Mouse (Mus musculus) embryo, embryonic 9.5 days (tissue): ENCODE measurements around the gene Cnih1.
"Not testable (repeated sequence)": the region's sequence is repeated elsewhere in the genome, so short reads cannot be mapped to it uniquely, and the experiment has no call there.

Experiments
- DNase-seq: peaks from one replicate; pipeline ENCODE4 v3.0.0-alpha.2; 2017; ENCODE audit errors: extremely low spot score

Gene Cnih1

GRCm38 (mm10) chr14:46787787-46788504 is at the start of gene Cnih1:
Gene Cnih1 (minus strand): TSS chr14:46788411.
- peak; percentile 92 for DNase-seq

DNA sequence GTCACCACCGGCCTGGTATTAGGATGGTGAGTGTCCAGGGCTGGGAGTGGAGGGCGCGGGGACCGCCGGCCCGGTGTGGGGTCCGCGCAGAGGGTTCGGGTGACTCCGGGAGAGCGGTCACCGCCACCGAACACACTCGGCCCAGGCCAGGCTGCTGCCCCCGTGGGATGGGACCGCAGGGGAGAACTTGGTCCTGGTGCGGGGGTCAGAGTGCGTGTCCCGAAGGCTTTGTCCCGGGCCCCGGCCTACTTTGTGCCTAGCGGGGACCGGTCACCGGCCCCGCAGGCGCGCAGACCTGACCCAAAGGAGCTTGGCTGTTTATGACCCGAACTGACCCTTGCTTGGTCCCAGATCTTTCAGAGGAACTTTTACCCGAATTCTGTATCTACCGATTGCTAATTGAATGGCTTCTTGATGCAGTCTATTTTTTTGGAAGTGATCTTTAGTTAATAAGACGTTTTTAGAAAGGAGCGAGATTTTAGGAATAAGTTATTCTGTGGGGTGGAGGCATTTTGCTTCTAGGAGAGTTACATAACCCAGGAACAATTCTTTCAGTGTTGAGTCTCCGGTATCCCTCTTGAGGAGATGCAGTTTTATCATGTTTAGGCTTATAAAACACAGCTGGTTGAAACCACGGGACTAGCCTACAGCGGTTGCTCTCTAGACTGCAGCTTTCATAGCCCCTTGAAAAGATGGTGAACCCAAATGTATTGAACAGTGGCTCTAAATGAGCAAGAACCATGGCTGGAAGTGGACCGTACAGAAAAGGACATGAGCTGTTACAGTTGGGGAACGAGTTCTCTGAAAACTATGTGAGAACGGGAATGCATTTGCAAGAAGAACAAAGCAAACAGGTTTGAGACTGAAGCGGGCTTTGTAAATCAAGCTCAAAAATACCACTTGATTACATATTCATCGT is 44.4 kb upstream of the Cnih1 start:
- DNase-seq, result no peak

DNA sequence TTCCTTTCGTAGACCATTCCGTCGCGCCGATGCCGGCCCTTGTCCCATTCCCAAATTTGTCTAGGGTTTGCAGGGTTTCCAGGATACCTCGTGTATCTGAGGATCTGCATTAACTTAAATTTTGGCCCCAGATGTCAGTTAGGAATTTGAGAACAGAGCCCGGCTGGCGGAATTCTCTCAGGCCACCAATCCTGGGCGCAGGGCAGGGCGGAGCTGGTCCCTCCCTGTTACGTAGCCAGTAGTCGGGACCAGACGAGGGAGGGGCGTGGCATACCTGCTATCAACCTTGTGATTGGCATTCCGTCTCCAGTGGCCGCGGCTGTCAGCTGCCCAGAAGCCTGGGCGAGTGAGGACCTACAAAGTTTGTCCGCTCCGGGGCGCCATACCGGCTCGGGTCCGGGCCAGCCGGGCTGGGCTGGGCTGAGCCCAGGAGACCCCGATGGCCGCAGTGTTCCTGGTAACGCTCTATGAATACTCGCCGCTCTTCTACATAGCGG is 43.7 kb upstream of the Cnih1 start, which contains the start of gene Cgrrf1:
Gene Cgrrf1, plus strand, starts transcription at position 289 of the 497 bp plus-strand sequence.
- DNase-seq, result peak; percentile 94

- peak; percentile 14 for DNase-seq
These were observed 43.1 kb upstream of the Cnih1 start for GRCm38 (mm10) chr14:46831295-46831694.

GRCm38 (mm10) chr14:46827430-46827829 is 39.2 kb upstream of the Cnih1 start:
- no peak for DNase-seq

GRCm38 (mm10) chr14:46823996-46824395 is 35.8 kb upstream of the Cnih1 start:
- no peak for DNase-seq

DNA sequence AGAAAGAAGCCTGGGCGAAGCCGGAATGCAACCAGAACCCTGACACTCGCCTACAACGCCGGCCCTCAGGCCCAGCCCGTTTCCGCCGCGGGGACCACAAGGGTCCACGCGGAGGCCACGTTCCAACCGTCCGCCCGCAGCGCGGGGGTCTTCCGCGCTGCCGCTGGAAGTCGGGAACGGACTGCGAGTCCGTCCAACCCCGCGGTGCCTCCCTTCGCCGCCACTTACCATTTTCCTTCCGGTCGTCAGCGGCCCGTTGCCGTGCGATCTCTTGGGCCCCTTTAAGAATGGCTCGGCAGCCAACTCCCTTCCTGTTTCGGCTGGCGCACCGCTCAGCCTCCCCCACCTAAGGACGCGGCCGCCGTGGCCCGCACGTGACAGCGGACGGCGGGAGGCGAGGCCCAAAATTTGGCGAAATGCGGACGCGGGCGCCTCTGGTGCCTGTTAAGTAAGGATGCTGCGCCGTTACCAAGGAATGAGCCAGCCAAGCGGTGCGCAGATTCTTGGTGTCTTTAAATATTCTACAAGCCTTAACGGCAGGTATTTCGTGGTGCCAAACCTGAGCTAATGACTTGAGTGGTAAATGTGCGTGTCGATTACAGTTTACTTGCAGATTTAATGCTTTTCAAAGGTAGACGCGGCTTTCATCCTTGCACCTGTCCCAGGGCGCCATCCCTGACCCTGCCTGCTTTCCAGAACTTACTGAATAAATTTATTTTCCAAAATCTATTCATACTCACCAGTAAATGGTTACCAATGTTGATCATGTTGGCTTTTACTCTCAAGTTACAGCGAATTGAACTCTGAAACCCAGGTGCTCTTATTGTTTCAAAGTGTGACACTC is 33.9 kb upstream of the Cnih1 start, which contains the start of gene Gmfb:
Gene Gmfb, minus strand, starts transcription at position 370 of the 844 bp plus-strand sequence.
- DNase-seq, result peak; percentile 93

GRCm38 (mm10) chr14:46821271-46821872 is 33.2 kb upstream of the Cnih1 start:
- peak; percentile 29 for DNase-seq

DNA sequence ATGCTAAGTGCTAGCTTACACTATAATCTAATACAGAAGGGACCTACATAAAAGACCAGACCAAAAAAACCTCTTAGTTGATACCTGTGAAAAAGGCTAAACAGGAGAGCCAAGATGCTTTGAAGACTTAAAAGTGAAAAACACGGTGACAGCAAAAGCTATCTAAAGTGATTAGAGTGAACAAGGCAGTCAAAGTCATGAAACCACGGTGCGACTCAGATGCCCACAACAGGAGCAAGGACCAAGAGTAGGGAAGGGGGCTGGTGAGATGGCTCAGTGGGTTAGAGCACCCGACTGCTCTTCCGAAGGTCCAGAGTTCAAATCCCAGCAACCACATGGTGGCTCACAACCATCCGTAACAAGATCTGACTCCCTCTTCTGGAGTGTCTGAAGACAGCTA is 31.8 kb upstream of the Cnih1 start:
- DNase-seq, result not testable (repeated sequence)

GRCm38 (mm10) chr14:46818743-46819142 is 30.5 kb upstream of the Cnih1 start:
- no peak for DNase-seq

GRCm38 (mm10) chr14:46816916-46817622 is 28.9 kb upstream of the Cnih1 start:
- no peak for DNase-seq

- DNase-seq, result no peak
These were observed 27.4 kb upstream of the Cnih1 start for GRCm38 (mm10) chr14:46815640-46816039.

DNA sequence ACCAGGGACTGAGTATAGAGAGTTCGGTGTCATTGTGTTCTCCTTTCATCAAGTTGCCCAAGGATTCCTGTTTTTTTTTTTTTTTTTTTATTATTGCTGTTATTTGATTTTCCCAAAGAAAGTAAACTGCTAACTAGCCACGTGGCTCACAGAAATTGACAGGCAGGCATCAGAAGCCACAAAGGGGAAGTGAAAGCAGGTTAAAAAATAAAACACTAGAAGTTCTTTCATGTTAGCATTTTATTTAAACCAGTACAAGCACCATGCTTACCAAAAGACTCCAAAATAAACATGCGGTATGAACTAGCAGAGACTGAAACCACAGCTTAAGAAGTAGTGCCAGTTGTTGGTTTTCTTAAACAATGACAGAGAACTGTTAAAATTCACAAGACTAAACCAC is 19.7 kb upstream of the Cnih1 start:
- no peak for DNase-seq

DNA sequence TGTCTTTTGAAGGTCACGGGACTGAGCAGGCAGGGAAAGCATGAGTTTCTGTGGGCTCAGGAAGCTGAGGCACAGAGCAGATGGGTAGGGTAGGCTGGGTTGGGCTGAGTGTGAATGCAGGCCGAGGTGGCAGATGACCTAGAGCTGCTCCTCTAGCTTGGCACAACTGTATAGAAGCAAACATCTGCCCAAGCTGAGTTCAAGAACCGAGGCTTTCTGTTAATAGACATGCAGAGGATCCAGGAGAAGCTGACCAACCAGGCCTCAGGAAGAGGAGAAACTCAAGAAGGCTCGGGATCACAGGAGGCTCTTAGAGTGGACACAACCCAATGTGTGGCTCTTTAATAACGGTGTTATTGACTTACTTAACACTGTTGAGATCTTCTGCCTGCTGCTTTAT is 18.0 kb upstream of the Cnih1 start:
- DNase-seq, result no peak

- DNase-seq, result no peak
These were observed 15.6 kb upstream of the Cnih1 start for GRCm38 (mm10) chr14:46803791-46804190.

- DNase-seq, result no peak
These were observed 15.0 kb upstream of the Cnih1 start for GRCm38 (mm10) chr14:46803259-46803658.

DNA sequence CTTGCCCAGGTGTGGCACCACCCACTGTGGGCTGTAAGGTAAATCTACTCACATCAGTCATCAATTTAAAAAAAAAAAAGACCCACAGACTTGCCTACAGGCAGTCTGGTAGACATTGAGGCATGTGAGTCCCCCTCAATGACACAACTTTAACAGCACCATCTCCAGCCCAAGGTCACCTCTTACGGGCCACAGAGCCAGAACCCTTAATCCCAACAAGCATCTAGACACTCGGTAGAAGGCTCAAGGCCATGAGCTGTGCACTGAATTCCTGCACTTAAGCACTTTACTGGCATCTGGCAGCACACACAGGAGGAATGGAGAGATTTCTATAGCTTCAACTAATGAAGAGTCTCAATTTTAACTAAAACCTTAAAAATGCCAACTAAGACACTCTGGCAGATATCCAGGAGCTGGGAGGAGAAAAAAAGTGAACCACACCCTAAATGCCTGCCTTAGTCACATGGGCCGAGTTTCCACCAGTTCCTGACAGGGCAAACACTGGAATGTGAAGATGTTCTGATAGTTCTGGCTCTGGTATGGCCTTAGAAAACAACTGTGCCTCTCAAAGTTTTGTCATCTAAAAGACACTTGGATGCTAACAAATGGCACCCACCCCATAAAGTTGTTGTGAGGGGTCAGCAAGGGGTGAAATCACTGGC is 12.6 kb upstream of the Cnih1 start:
- no peak for DNase-seq

DNA sequence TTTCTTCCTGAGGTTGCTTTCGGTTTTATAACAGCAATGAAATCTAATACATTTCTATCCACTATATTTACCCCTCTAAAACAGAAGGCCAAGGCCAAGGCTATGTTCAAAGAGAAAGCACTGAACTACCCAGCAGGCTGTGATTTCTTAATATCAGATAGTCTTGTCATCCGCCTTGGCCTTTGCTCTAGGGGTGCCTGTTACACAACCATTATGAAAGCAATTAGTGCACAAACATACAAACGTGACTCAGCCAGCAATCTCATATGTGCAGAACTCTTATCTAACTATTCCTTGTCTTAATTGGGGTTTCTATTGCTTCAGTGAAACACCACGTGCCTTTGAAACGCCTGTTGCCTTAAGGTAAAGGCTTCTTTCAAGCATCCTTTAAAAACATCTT is 5.9 kb upstream of the Cnih1 start:
- no peak for DNase-seq

- DNase-seq, result no peak
These were observed 2.5 kb upstream of the Cnih1 start for GRCm38 (mm10) chr14:46790723-46791122.

DNA sequence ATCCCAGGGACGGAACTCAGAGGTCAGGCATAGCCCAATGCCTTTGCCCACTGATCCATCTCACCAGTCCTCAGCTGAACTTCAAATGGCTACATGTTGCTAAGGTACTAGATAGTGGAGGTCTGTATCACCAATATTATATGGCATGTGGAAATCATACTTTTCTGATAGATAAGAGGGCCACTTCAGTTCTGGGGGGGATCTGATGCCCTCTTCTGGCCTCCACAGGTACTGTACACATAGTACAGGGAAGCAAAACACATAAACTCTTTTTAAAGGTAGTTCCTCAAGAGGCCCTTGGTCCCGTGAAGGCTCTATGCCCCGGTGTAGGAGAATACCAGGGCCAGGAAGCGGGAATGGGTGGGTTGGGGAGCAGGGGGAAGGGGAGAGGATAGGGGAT is 2.1 kb upstream of the Cnih1 start:
- no peak for DNase-seq
